Mouse (Mus musculus) myocyte (in vitro differentiated cells): ENCODE data around the gene Hephl1.

Experiments used
- CEBPB ChIP-seq: IDR thresholded peaks from 2 replicates; pipeline ENCODE4 v1.6.1; 2011; ENCODE audit warnings: mild to moderate bottlenecking, moderate library complexity; ENCODE audit not compliant: poor library complexity, insufficient read depth, severe bottlenecking
- E2F4 ChIP-seq: IDR thresholded peaks from one replicate; pipeline ENCODE4 v1.6.1; 2011; ENCODE audit warnings: mild to moderate bottlenecking, control low read depth, moderate library complexity; ENCODE audit not compliant: insufficient read depth
- MAX ChIP-seq: IDR thresholded peaks from one replicate; pipeline ENCODE4 v1.6.1; 2011; ENCODE audit warnings: low read depth, mild to moderate bottlenecking, control low read depth
- MYOD1 ChIP-seq, 3 experiments: IDR thresholded peaks; one replicate each; pipeline ENCODE4 v1.6.1; 2011; ENCODE audit warnings: control low read depth in 2 of 3, low read depth in 2 of 3, mild to moderate bottlenecking in 2 of 3, moderate library complexity in 1 of 3; ENCODE audit not compliant: insufficient read length in 2 of 3, control insufficient read depth in 1 of 3
- MYOG ChIP-seq, 3 experiments: IDR thresholded peaks; one replicate each; pipeline ENCODE4 v1.6.1; 2011; ENCODE audit warnings: control low read depth in 2 of 3, low read depth in 2 of 3, mild to moderate bottlenecking in 2 of 3; ENCODE audit not compliant: insufficient read length in 2 of 3, control insufficient read depth in 1 of 3, insufficient read depth in 1 of 3
- POLR2A ChIP-seq: IDR thresholded peaks from one replicate; pipeline ENCODE4 v1.6.1; 2011; ENCODE audit warnings: low read depth, mild to moderate bottlenecking, control low read depth, moderate library complexity; ENCODE audit not compliant: insufficient read length
- POLR2AphosphoS2 ChIP-seq: IDR thresholded peaks from one replicate; pipeline ENCODE4 v1.6.1; 2011; ENCODE audit warnings: low read depth, control low read depth; ENCODE audit not compliant: insufficient read length
- REST ChIP-seq: IDR thresholded peaks from one replicate; pipeline ENCODE4 v1.6.1; 2011; ENCODE audit warnings: mild to moderate bottlenecking, control low read depth, moderate library complexity; ENCODE audit not compliant: insufficient read depth, insufficient read length
- SRF ChIP-seq: IDR thresholded peaks from one replicate; pipeline ENCODE4 v1.6.1; 2011; ENCODE audit warnings: low read depth; ENCODE audit not compliant: control insufficient read depth, insufficient read length
- TCF12 ChIP-seq: IDR thresholded peaks from one replicate; pipeline ENCODE4 v1.6.1; 2011; ENCODE audit warnings: mild to moderate bottlenecking, control low read depth; ENCODE audit not compliant: poor library complexity, insufficient read depth, severe bottlenecking
- TCF3 ChIP-seq: IDR thresholded peaks from one replicate; pipeline ENCODE4 v1.6.1; 2011; ENCODE audit warnings: low read depth, control low read depth; ENCODE audit not compliant: insufficient read length
- USF1 ChIP-seq: IDR thresholded peaks from one replicate; pipeline ENCODE4 v1.6.1; 2011; ENCODE audit warnings: low read depth, mild to moderate bottlenecking, control low read depth, moderate library complexity

DNA sequence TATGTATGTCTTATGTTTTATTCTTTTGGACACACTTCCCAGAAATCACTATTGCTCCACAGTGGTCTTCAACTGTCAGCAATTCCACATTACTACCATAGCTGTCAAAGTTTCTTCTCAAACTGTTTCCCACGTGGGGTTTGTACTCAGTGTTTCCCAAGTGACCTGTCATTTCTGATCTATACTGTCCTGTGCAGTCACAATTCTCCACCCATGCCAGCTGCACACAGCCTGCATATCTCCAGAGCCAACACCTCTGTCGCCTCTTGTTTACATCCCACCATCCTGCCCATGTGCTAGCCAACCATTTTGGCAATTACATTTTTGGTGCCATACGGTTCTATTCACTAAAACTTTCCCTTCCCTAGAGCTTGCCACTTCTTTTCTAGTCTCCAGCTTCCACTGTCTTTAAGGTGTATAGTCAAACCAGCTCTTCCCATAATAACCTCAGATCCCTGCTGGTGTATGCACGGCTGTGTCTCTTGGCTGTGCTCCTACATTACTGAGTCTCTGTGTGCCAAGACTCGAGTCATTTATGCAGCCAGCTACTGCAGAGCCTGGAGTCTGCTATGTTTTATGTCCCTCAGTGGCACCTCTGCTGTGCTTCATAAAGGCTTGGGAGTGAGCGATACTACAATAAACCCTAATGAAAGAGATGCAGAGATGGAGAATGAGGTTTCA is 37.5 kb upstream of the Hephl1 start:
- TF ChIP-seq POLR2A (no peak), E2F4 (no peak), POLR2AphosphoS2 (no peak), MAX (no peak), USF1 (no peak), CEBPB (no peak), MYOD1 (IDR thresholded peaks at IDR 0.05; ENCODE audit: control insufficient read depth in 1 of 3, insufficient read length in 2 of 3, low read depth in 2 of 3) (no peak), REST (no peak), MYOG (IDR thresholded peaks at IDR 0.05; ENCODE audit: control insufficient read depth in 1 of 3, insufficient read depth in 1 of 3, insufficient read length in 2 of 3, low read depth in 2 of 3) (no peak), TCF12 (no peak), SRF (no peak), TCF3 (no peak)
